Mouse (Mus musculus) 3T3-L1 (cell line): ENCODE measurements around the gene Bdnf.

Source experiments
- DNase-seq: peaks from one replicate; pipeline ENCODE4 v3.0.0-alpha.2; 2015; ENCODE audit warnings: low read depth, low spot score

Gene Bdnf

GRCm38 (mm10) chr2:109674532-109674931, at the start of gene Bdnf:
Gene Bdnf, plus strand, starts transcription at chr2:109674700.
- DNase-seq, result no peak

- DNase-seq, result no peak
These were observed 47.6 kb upstream of the Bdnf start for GRCm38 (mm10) chr2:109626864-109627263.

- no peak for DNase-seq
These were observed 718 bp upstream of the Bdnf start for GRCm38 (mm10) chr2:109673509-109674455.

GRCm38 (mm10) chr2:109675051-109675450, 551 bp downstream of the Bdnf start:
- no peak for DNase-seq

DNA sequence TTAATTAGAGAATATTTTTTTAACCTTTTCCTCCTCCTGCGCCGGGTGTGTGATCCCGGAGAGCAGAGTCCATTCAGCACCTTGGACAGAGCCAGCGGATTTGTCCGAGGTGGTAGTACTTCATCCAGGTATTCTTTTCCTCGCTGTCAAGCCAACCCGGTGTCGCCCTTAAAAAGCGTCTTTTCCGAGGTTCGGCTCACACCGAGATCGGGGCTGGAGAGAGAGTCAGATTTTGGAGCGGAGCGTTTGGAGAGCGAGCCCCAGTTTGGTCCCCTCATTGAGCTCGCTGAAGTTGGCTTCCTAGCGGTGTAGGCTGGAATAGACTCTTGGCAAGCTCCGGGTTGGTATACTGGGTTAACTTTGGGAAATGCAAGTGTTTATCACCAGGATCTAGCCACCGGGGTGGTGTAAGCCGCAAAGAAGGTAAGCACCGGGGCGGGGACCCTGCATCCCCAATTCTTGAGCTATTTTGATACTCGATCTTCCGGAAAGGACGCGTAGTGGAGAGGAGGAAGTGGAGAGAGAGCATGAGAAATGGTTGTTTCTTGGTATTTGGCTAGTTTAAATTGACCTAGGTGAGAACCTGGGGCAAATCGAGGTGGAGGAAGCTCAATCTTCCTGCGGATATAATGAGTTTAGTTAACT, 1.6 kb downstream of the Bdnf start:
- DNase-seq, result peak; percentile 72

- DNase-seq, result no peak
These were observed 2.1 kb downstream of the Bdnf start for GRCm38 (mm10) chr2:109676618-109676974.

GRCm38 (mm10) chr2:109677221-109678089, 3.0 kb downstream of the Bdnf start:
- peak; percentile 87 for DNase-seq

DNA sequence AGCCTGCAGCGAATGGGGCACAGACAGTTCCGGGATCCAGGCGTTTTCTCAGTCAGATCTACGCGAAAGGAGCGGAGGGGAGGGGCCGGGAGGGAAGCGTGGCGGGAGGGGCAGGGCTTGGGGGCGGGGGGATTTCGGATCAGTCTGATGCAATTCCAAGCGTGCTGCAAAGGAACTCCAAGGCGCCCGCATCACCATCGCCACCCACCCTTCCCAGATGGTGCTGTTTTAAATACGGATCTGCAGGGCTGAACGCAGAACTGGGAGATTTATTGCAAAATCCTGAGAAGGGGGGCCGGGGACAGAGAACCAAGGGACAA, 3.5 kb downstream of the Bdnf start:
- DNase-seq, result peak; percentile 99

GRCm38 (mm10) chr2:109678454-109678853, 4.0 kb downstream of the Bdnf start:
- no peak for DNase-seq

DNA sequence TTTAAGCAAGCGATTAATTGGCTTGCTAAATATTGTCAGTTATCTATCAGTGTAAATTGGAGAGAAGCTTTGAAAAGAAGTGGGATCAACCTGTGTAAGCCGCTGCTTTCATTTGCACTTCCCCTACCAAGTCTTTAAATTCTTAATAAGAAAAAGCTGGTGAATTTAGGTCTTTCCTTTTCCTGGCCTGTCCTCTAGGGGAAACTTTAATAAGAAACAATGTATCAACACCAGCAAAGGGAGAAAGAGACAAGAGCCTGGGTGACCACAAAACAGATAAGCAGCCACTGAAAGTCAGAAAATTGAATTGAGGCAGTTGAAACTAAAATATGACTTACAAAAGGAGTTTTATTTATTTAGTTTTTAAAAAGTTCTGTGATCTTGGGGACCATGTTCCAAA, 4.9 kb downstream of the Bdnf start:
- DNase-seq, result peak; percentile 70

DNA sequence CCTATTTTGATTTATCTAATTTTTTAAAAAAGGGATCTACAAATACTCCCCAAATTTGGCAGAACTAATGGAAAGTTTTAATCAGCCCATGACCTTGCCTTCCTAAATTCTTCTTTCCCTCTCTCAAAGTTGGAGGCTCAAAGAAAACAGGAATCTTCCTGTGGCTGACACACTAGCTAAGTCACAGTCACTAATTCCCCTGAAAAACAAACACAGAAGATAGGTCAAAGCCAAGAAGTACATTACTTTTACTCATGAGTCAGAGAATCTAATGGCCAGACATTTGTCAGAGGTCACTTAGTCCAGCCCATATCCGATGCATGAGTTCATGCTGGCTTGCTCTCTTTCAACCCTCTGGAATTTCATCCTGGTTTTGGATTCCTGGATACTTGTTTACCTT, 6.6 kb downstream of the Bdnf start:
- DNase-seq, result peak; percentile 90

GRCm38 (mm10) chr2:109688661-109689060, 14.2 kb downstream of the Bdnf start:
- no peak for DNase-seq

GRCm38 (mm10) chr2:109692266-109693177, 18.0 kb downstream of the Bdnf start:
- peak; percentile 69 for DNase-seq

- DNase-seq, result peak; percentile 66
These were observed 18.9 kb downstream of the Bdnf start for GRCm38 (mm10) chr2:109693178-109694115.

GRCm38 (mm10) chr2:109694116-109694837, 19.8 kb downstream of the Bdnf start:
- DNase-seq, result peak; percentile 67

- DNase-seq, result peak; percentile 96
These were observed 20.3 kb downstream of the Bdnf start for GRCm38 (mm10) chr2:109694838-109695225.

DNA sequence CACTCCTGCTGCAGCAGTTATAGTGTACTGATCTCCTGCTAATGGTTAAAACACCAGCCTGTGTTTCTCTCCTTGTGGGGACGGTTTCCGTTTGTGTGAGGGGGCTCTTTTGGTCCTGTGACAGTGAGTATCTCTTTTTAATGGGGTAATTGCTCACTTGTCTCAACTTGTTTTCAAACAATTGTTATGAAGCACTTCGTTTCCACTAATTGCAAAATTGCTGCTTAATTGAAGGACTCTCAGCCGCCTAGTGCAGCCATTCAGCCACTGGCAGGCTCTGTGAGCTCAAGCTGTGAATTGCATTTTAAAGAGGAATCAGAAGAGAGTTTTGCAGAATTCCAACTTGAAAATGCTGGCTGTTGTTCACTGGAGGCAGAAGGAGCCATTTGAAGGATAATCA, 22.7 kb downstream of the Bdnf start:
- DNase-seq, result no peak

GRCm38 (mm10) chr2:109700291-109700690, 25.8 kb downstream of the Bdnf start:
- peak; percentile 29 for DNase-seq

- DNase-seq, result no peak
These were observed 29.1 kb downstream of the Bdnf start for GRCm38 (mm10) chr2:109703588-109703987.
